Mouse (Mus musculus) heart, embryonic 16.5 days (tissue): ENCODE measurements around the gene Mn1. TPM values are rescaled to one million over a fixed set of nuclear protein-coding genes. Genes with fewer than 3 reads are reported as not detected.

ENCODE experiments used
- ATAC-seq: fragments of 200-750 bp; cut with Nextera tagmentation; replicated peaks from 2 replicates; pipeline ENCODE4 v1.8.0; 2017; ENCODE audit warnings: moderate number of reproducible peaks; ENCODE audit not compliant: insufficient read depth, low FRiP score; ENCODE audit errors: extremely low read depth
- H3K27ac ChIP-seq: fragments of 300-500 bp; sonication (generic); 2 replicates; pipeline ENCODE4 v1.5.1; 2014; ENCODE audit warnings: mild to moderate bottlenecking, low read length, control low read depth, moderate library complexity
- H3K27me3 ChIP-seq: fragments of 300-500 bp; sonication (generic); 2 replicates; pipeline ENCODE4 v1.6.1; 2014; ENCODE audit warnings: low read length, mixed read lengths; ENCODE audit not compliant: control insufficient read depth, insufficient read depth
- H3K36me3 ChIP-seq: fragments of 300-500 bp; sonication (generic); 2 replicates; pipeline ENCODE4 v1.6.1; 2014; ENCODE audit not compliant: control insufficient read depth, insufficient read depth
- H3K4me1 ChIP-seq: fragments of 300-500 bp; sonication (generic); 2 replicates; pipeline ENCODE4 v1.6.1; 2014; ENCODE audit warnings: low read length, mixed read lengths; ENCODE audit not compliant: control insufficient read depth, insufficient read depth
- H3K4me2 ChIP-seq: fragments of 300-500 bp; sonication (generic); 2 replicates; pipeline ENCODE4 v1.6.1; 2014; ENCODE audit warnings: low read depth, mild to moderate bottlenecking, control low read depth, low read length
- H3K4me3 ChIP-seq: fragments of 300-500 bp; sonication (generic); 2 replicates; pipeline ENCODE4 v1.5.1; 2014; ENCODE audit warnings: mild to moderate bottlenecking, control low read depth, low read length
- H3K9ac ChIP-seq: fragments of 300-500 bp; sonication (generic); 2 replicates; pipeline ENCODE4 v1.6.1; 2014; ENCODE audit warnings: low read length, control low read depth
- H3K9me3 ChIP-seq: fragments of 300-500 bp; sonication (generic); replicated peaks from 2 replicates; pipeline ENCODE4 v1.6.1; 2016; ENCODE audit warnings: low read length; ENCODE audit not compliant: control insufficient read depth
- WGBS: fragments of 180-500 bp; shearing (Covaris S2); extraction: QIAGEN DNeasy Blood & Tissue Kit; methylation state at CpG from one replicate; pipeline ENCODE4 v1.1.7; 2014; 5-methylcytosine and 5-hydroxymethylcytosine counted together
- polyA plus RNA-seq: library from polyadenylated mRNA; unstranded; fragments of >200 nt; fragmentation: Nextera tagmentation; extraction: Ambion mirVana; gene quantifications from 2 replicates; pipeline ENCODE4 v1.2.1, GENCODE M21; 2015

Mn1 gene
- polyA plus RNA-seq, 1 experiment from 2014 or later = 5.4 TPM

- ATAC-seq = no peak
- H3K4me1 ChIP-seq = peaks cover 44% of the 10 kb centered on the region
Measured at GRCm38 (mm10) chr5:111417378-111418131, 393 bp downstream of the Mn1 start.

GRCm38 (mm10) chr5:111418202-111419120, 1.3 kb downstream of the Mn1 start:
- WGBS = 5% methylated on average over 56 of the region's 63 CpGs

More at GRCm38 (mm10) chr5:111417378-111418131, 393 bp downstream of the Mn1 start:
- Histone ChIP-seq H3K27me3 (peaks cover 42% of the 10 kb centered on the region), H3K4me2 (peak overlapping the region; percentile 99), H3K4me3 (peak overlapping the region; percentile 88), H3K9ac (peak overlapping the region; percentile 91), H3K36me3 (no peaks in the 10 kb centered on the region), H3K9me3 (no peaks in the 10 kb centered on the region), H3K27ac (peak overlapping the region; percentile 72)
- WGBS = under 1% methylated on average over 100 of the region's 105 CpGs

GRCm38 (mm10) chr5:111419121-111419881, 2.1 kb downstream of the Mn1 start:
- H3K9me3 ChIP-seq = no peaks in the 10 kb centered on the region
- H3K36me3 ChIP-seq = no peaks in the 10 kb centered on the region
- peak overlapping the region; percentile 88 for H3K4me3 ChIP-seq
- no peak for ATAC-seq
- no peak overlapping the region for H3K27ac ChIP-seq
- H3K4me2 ChIP-seq = peak overlapping the region; percentile 99
- 16% methylated on average over 42 of the region's 42 CpGs for WGBS
- peak overlapping the region; percentile 91 for H3K9ac ChIP-seq
- H3K27me3 ChIP-seq = peaks cover 33% of the 10 kb centered on the region
- H3K4me1 ChIP-seq = peaks cover 46% of the 10 kb centered on the region

More at GRCm38 (mm10) chr5:111418202-111419120, 1.3 kb downstream of the Mn1 start:
- peak overlapping the region; percentile 99 for H3K4me2 ChIP-seq
- peaks cover 36% of the 10 kb centered on the region for H3K27me3 ChIP-seq
- no peak for ATAC-seq
- H3K36me3 ChIP-seq = no peaks in the 10 kb centered on the region
- peak overlapping the region; percentile 91 for H3K9ac ChIP-seq
- peak overlapping the region; percentile 88 for H3K4me3 ChIP-seq
- H3K9me3 ChIP-seq = no peaks in the 10 kb centered on the region
- H3K4me1 ChIP-seq = peaks cover 49% of the 10 kb centered on the region
- no peak overlapping the region for H3K27ac ChIP-seq

- Histone ChIP-seq H3K27ac (no peak overlapping the region), H3K9me3 (no peaks in the 10 kb centered on the region), H3K4me3 (peak overlapping the region; percentile 88), H3K4me1 (peaks cover 46% of the 10 kb centered on the region), H3K36me3 (no peaks in the 10 kb centered on the region), H3K4me2 (peak overlapping the region; percentile 99), H3K27me3 (peaks cover 27% of the 10 kb centered on the region), H3K9ac (peak overlapping the region; percentile 91)
- WGBS = 11% methylated on average over 54 of the region's 56 CpGs
- no peak for ATAC-seq
Measured at GRCm38 (mm10) chr5:111420011-111420691, 3.0 kb downstream of the Mn1 start.

- 67% methylated on average over 22 of the region's 22 CpGs for WGBS
- H3K4me3 ChIP-seq = peak overlapping the region; percentile 88
- H3K9me3 ChIP-seq = no peaks in the 10 kb centered on the region
- ATAC-seq = no peak
- peaks cover 41% of the 10 kb centered on the region for H3K4me1 ChIP-seq
- no peaks in the 10 kb centered on the region for H3K36me3 ChIP-seq
- peak overlapping the region; percentile 91 for H3K9ac ChIP-seq
- peak overlapping the region; percentile 99 for H3K4me2 ChIP-seq
- no peak overlapping the region for H3K27ac ChIP-seq
- H3K27me3 ChIP-seq = peaks cover 23% of the 10 kb centered on the region
Measured at GRCm38 (mm10) chr5:111420896-111421295, 3.7 kb downstream of the Mn1 start.

GRCm38 (mm10) chr5:111421424-111421823, 4.3 kb downstream of the Mn1 start:
- Histone ChIP-seq H3K27ac (no peak overlapping the region), H3K9ac (no peak overlapping the region), H3K4me2 (peak overlapping the region; percentile 36; the same call in 1 of the 2 replicates), H3K4me1 (peaks cover 39% of the 10 kb centered on the region), H3K27me3 (peaks cover 23% of the 10 kb centered on the region), H3K36me3 (no peaks in the 10 kb centered on the region), H3K9me3 (no peaks in the 10 kb centered on the region), H3K4me3 (no peak overlapping the region)
- WGBS = 81% methylated on average over 15 of the region's 15 CpGs
- no peak for ATAC-seq

GRCm38 (mm10) chr5:111422058-111422800, 5.1 kb downstream of the Mn1 start:
- Histone ChIP-seq H3K36me3 (no peaks in the 10 kb centered on the region), H3K4me3 (peak overlapping the region; percentile 3; the same call in 1 of the 2 replicates), H3K9me3 (no peaks in the 10 kb centered on the region), H3K27me3 (peaks cover 23% of the 10 kb centered on the region), H3K4me2 (peak overlapping the region; percentile 36), H3K9ac (no peak overlapping the region), H3K27ac (no peak overlapping the region), H3K4me1 (peaks cover 39% of the 10 kb centered on the region)
- no peak for ATAC-seq
- 67% methylated on average over 8 of the region's 8 CpGs for WGBS
